Mouse (Mus musculus) stomach, embryonic 16.5 days (tissue): ENCODE measurements around the gene Slc37a1. TPM values are rescaled to one million over a fixed set of nuclear protein-coding genes. Genes with fewer than 3 reads are reported as not detected.
A peak's percentile ranks its signal among the peaks of the same experiment; 100 is the strongest.

Experiments
- ATAC-seq: fragments of 200-750 bp; cut with Nextera tagmentation; 2 replicates; pipeline ENCODE4 v1.8.0; 2017; ENCODE audit warnings: moderate number of reproducible peaks, moderate TSS enrichment; ENCODE audit not compliant: insufficient read depth, low FRiP score
- H3K27ac ChIP-seq: fragments of 300-500 bp; sonication (generic); 2 replicates; pipeline ENCODE4 v1.5.1; 2014; ENCODE audit warnings: low read length
- H3K27me3 ChIP-seq: fragments of 300-500 bp; sonication (generic); 2 replicates; pipeline ENCODE4 v1.6.1; 2014; ENCODE audit warnings: low read length, control low read depth, mixed read lengths; ENCODE audit not compliant: control insufficient read depth, insufficient read depth
- H3K36me3 ChIP-seq: fragments of 300-500 bp; sonication (generic); 2 replicates; pipeline ENCODE4 v1.6.1; 2014; ENCODE audit warnings: low read length; ENCODE audit not compliant: control insufficient read depth, insufficient read depth
- H3K4me1 ChIP-seq: fragments of 300-500 bp; sonication (generic); 2 replicates; pipeline ENCODE4 v1.6.1; 2014; ENCODE audit warnings: low read length, control low read depth, mixed read lengths; ENCODE audit not compliant: control insufficient read depth, insufficient read depth
- H3K4me2 ChIP-seq: fragments of 300-500 bp; sonication (generic); 2 replicates; pipeline ENCODE4 v1.6.1; 2014; ENCODE audit warnings: low read depth, low read length, mixed read lengths
- H3K4me3 ChIP-seq: fragments of 300-500 bp; sonication (generic); replicated peaks from 2 replicates; pipeline ENCODE4 v1.5.1; 2014; ENCODE audit warnings: mild to moderate bottlenecking, low read length
- H3K9ac ChIP-seq: fragments of 300-500 bp; sonication (generic); 2 replicates; pipeline ENCODE4 v1.6.1; 2014; ENCODE audit warnings: low read length
- H3K9me3 ChIP-seq: fragments of 300-500 bp; sonication (generic); replicated peaks from 2 replicates; pipeline ENCODE4 v1.6.1; 2016; ENCODE audit warnings: low read length, control low read depth; ENCODE audit not compliant: control insufficient read depth
- WGBS: fragments of 180-500 bp; shearing (Covaris S2); extraction: QIAGEN DNeasy Blood & Tissue Kit; methylation state at CpG from one replicate; pipeline ENCODE4 v1.1.7; 2014; 5-methylcytosine and 5-hydroxymethylcytosine counted together
- polyA plus RNA-seq: library from polyadenylated mRNA; unstranded; fragments of >200 nt; fragmentation: Nextera tagmentation; extraction: Ambion mirVana; gene quantifications from 2 replicates; pipeline ENCODE4 v1.2.1, GENCODE M21; 2015

Slc37a1 gene
- polyA plus RNA-seq, 1 experiment from 2014 or later: 16.1 TPM

DNA sequence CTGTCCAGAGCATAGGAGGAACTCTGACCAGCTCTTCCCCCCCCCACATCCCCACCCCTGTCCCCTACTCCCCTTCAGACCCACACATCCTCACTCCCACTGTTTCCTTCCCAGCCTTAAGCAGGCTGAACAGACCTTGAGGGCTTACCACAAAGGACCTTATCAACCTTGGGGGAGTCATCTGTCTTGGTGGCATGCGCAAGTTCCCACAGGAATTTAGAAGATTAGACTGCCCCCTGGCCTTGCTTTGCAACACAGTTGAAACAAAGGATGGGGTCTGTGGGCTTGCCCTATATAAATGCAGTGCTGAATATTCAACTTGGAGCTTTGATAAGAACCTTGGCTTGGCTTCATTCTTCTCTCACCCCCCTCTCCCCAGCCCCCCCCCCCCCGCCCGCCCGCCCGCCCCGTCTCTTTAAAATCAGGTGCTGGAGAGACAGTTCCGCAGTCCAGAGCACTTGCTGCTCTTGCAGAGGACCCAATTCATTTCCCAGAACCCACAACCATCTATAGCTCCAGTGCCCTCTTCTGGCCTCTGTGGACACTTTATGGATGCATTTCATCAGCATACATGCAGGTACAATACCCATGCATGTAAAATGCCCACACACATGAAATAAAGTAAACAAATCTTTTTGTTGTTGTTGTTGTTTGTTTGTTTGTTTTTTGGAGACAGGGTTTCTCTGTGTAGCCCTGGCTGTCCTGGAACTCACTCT lies 15.3 kb upstream of the Slc37a1 start:
- Histone ChIP-seq H3K9me3 (no peaks in the 10 kb centered on the region), H3K9ac (no peak overlapping the region), H3K4me2 (no peak overlapping the region), H3K4me1 (no peaks in the 10 kb centered on the region), H3K27ac (no peak overlapping the region), H3K4me3 (no peak overlapping the region), H3K27me3 (no peaks in the 10 kb centered on the region), H3K36me3 (no peaks in the 10 kb centered on the region)
- 40% methylated on average over 6 of the region's 7 CpGs for WGBS
- no peak for ATAC-seq

GRCm38 (mm10) chr17:31272416-31273165 lies 14.0 kb upstream of the Slc37a1 start:
- ATAC-seq: no peak
- Histone ChIP-seq H3K27me3 (no peaks in the 10 kb centered on the region), H3K36me3 (no peaks in the 10 kb centered on the region), H3K9me3 (no peaks in the 10 kb centered on the region), H3K27ac (no peak overlapping the region), H3K4me2 (no peak overlapping the region), H3K4me1 (0 out of 2 replicates have a peak, but pooled peaks cover 5% of the 10 kb centered on the region), H3K9ac (no peak overlapping the region), H3K4me3 (no peak overlapping the region)
- WGBS: 88% methylated on average over 9 of the region's 9 CpGs

GRCm38 (mm10) chr17:31273631-31274030 lies 13.0 kb upstream of the Slc37a1 start:
- ATAC-seq: no peak
- Histone ChIP-seq H3K9me3 (no peaks in the 10 kb centered on the region), H3K9ac (no peak overlapping the region), H3K36me3 (no peaks in the 10 kb centered on the region), H3K4me1 (0 out of 2 replicates have a peak, but pooled peaks cover 5% of the 10 kb centered on the region), H3K4me2 (no peak overlapping the region), H3K27me3 (no peaks in the 10 kb centered on the region), H3K4me3 (no peak overlapping the region), H3K27ac (no peak overlapping the region)
- WGBS: 88% methylated on average over 8 of the region's 8 CpGs

- Histone ChIP-seq H3K9ac (no peak overlapping the region), H3K36me3 (no peaks in the 10 kb centered on the region), H3K4me1 (0 out of 2 replicates have a peak, but pooled peaks cover 5% of the 10 kb centered on the region), H3K9me3 (no peaks in the 10 kb centered on the region), H3K27me3 (no peaks in the 10 kb centered on the region), H3K27ac (no peak overlapping the region), H3K4me2 (no peak overlapping the region), H3K4me3 (no peak overlapping the region)
- ATAC-seq: no peak
- 73% methylated on average over 6 of the region's 6 CpGs for WGBS
Observed at GRCm38 (mm10) chr17:31275181-31275580, 11.4 kb upstream of the Slc37a1 start.

GRCm38 (mm10) chr17:31276207-31276921 lies 10.2 kb upstream of the Slc37a1 start:
- H3K27ac ChIP-seq: no peak overlapping the region
- H3K9ac ChIP-seq: peak overlapping the region; percentile 57; the same call in 1 of the 2 replicates
- no peaks in the 10 kb centered on the region for H3K36me3 ChIP-seq
- H3K4me3 ChIP-seq: peak overlapping the region; percentile 53
- H3K27me3 ChIP-seq: no peaks in the 10 kb centered on the region
- peak; percentile 14; the same call in 1 of the 2 replicates for ATAC-seq
- H3K4me1 ChIP-seq: 0 out of 2 replicates have a peak, but pooled peaks cover 5% of the 10 kb centered on the region
- 27% methylated on average over 9 of the region's 9 CpGs for WGBS
- H3K9me3 ChIP-seq: no peaks in the 10 kb centered on the region
- peak overlapping the region; percentile 81 for H3K4me2 ChIP-seq

GRCm38 (mm10) chr17:31276922-31277918 lies 9.4 kb upstream of the Slc37a1 start, which contains the start of gene Rsph1:
Rsph1 (minus strand) TSS chr17:31277383.
- Histone ChIP-seq H3K9ac (peak within 1 kb of the TSS; percentile 57), H3K9me3 (no peaks in the 10 kb centered on the region), H3K27ac (no peak within 1 kb of the TSS), H3K4me3 (peak within 1 kb of the TSS; percentile 53), H3K36me3 (no peaks in the 10 kb centered on the region), H3K4me2 (peak within 1 kb of the TSS; percentile 81), H3K4me1 (0 out of 2 replicates have a peak, but pooled peaks cover 5% of the 10 kb centered on the region), H3K27me3 (no peaks in the 10 kb centered on the region)
- WGBS: 10% methylated on average over 44 of the region's 44 CpGs
- ATAC-seq: peak; percentile 91

GRCm38 (mm10) chr17:31277931-31278330 lies 8.7 kb upstream of the Slc37a1 start:
- no peak for ATAC-seq
- H3K4me3 ChIP-seq: no peak overlapping the region
- H3K9ac ChIP-seq: no peak overlapping the region
- 0 out of 2 replicates have a peak, but pooled peaks cover 5% of the 10 kb centered on the region for H3K4me1 ChIP-seq
- no peak overlapping the region for H3K27ac ChIP-seq
- H3K9me3 ChIP-seq: no peaks in the 10 kb centered on the region
- no peak overlapping the region for H3K4me2 ChIP-seq
- H3K36me3 ChIP-seq: no peaks in the 10 kb centered on the region
- H3K27me3 ChIP-seq: no peaks in the 10 kb centered on the region
- 72% methylated on average over 4 of the region's 4 CpGs for WGBS

GRCm38 (mm10) chr17:31279541-31279940 lies 7.1 kb upstream of the Slc37a1 start:
- no peak overlapping the region for H3K4me3 ChIP-seq
- no peak overlapping the region for H3K27ac ChIP-seq
- WGBS: 77% methylated on average over 9 of the region's 9 CpGs
- H3K4me1 ChIP-seq: 0 out of 2 replicates have a peak, but pooled peaks cover 5% of the 10 kb centered on the region
- ATAC-seq: no peak
- no peaks in the 10 kb centered on the region for H3K9me3 ChIP-seq
- no peak overlapping the region for H3K4me2 ChIP-seq
- no peaks in the 10 kb centered on the region for H3K27me3 ChIP-seq
- H3K36me3 ChIP-seq: no peaks in the 10 kb centered on the region
- H3K9ac ChIP-seq: no peak overlapping the region
